Mouse (Mus musculus) intestine, postnatal 0 days (tissue): ENCODE data around the gene Ctsz. TPM values are rescaled to one million over a fixed set of nuclear protein-coding genes. Genes with fewer than 3 reads are reported as not detected.

Experiments
- ATAC-seq: fragments of 200-750 bp; cut with Nextera tagmentation; 2 replicates; pipeline ENCODE4 v1.8.0; 2017; ENCODE audit warnings: mild to moderate bottlenecking, moderate TSS enrichment, moderate library complexity
- H3K27ac ChIP-seq: fragments of 300-500 bp; sonication (generic); 2 replicates; pipeline ENCODE4 v1.5.1; 2014; ENCODE audit warnings: mild to moderate bottlenecking, low read depth, low read length, moderate library complexity
- H3K27me3 ChIP-seq: fragments of 300-500 bp; sonication (generic); replicated peaks from 2 replicates; pipeline ENCODE4 v1.6.1; 2014; ENCODE audit warnings: low read length, mixed read lengths; ENCODE audit not compliant: control insufficient read depth, insufficient read depth
- H3K36me3 ChIP-seq: fragments of 300-500 bp; sonication (generic); 2 replicates; pipeline ENCODE4 v1.6.1; 2014; ENCODE audit warnings: mild to moderate bottlenecking, moderate library complexity; ENCODE audit not compliant: control insufficient read depth, insufficient read depth
- H3K4me1 ChIP-seq: fragments of 300-500 bp; sonication (generic); replicated peaks from 2 replicates; pipeline ENCODE4 v1.6.1; 2014; ENCODE audit warnings: antibody characterized with exemption, low read length, mixed read lengths; ENCODE audit not compliant: control insufficient read depth, insufficient read depth
- H3K4me2 ChIP-seq: fragments of 300-500 bp; sonication (generic); replicated peaks from 2 replicates; pipeline ENCODE4 v1.6.1; 2014; ENCODE audit warnings: low read depth, mild to moderate bottlenecking, moderate library complexity
- H3K4me3 ChIP-seq: fragments of 300-500 bp; sonication (generic); 2 replicates; pipeline ENCODE4 v1.5.1; 2014; ENCODE audit warnings: low read depth, low read length
- H3K9ac ChIP-seq: fragments of 300-500 bp; sonication (generic); 2 replicates; pipeline ENCODE4 v1.6.1; 2014; ENCODE audit warnings: mild to moderate bottlenecking, low read depth, low read length
- H3K9me3 ChIP-seq: fragments of 300-500 bp; sonication (generic); 2 replicates; pipeline ENCODE4 v1.6.1; 2016; ENCODE audit warnings: mixed run types; ENCODE audit not compliant: control insufficient read depth
- CTCF ChIP-seq: sonication (generic); IDR thresholded peaks from 2 replicates; pipeline ENCODE4 v1.5.1; 2016; ENCODE audit warnings: low read depth, mild to moderate bottlenecking, control low read depth, antibody characterized with exemption, moderate library complexity
- WGBS: fragments of 180-500 bp; shearing (Covaris S2); extraction: QIAGEN DNeasy Blood & Tissue Kit; methylation state at CpG from one replicate; pipeline ENCODE4 v1.1.7; 2014; 5-methylcytosine and 5-hydroxymethylcytosine counted together
- polyA plus RNA-seq: library from polyadenylated mRNA; unstranded; fragments of >200 nt; fragmentation: Nextera tagmentation; extraction: Ambion mirVana; gene quantifications from 2 replicates; pipeline ENCODE4 v1.2.1, GENCODE M21; 2015

Gene Ctsz
- polyA plus RNA-seq, 1 experiment from 2014 or later: 829 TPM

DNA sequence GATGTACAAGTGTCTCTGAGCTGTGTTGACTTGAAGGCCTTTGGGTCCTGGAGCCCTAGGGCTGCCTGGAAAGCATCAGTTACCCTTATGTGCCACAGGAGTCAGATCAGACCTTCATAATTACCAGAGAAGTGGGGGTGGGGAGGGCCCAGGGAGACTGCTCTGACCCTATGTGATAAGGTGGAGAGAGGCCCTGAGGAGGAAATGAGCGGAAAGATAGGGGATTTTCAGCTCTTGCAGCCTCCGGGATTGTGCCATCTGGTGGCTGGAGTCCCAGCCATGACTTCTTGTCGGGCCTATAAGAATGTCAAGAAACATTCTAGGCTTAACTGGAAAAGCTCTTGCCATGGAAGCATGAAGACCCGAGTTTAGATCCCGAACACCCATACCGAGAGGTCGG is 14.8 kb upstream of the Ctsz start:
- H3K4me2 ChIP-seq: no peak overlapping the region
- 57% methylated on average over 7 of the region's 7 CpGs for WGBS
- H3K9me3 ChIP-seq: no peaks in the 10 kb centered on the region
- H3K9ac ChIP-seq: no peak overlapping the region
- no peak; the same call in 1 of the 2 replicates for ATAC-seq
- no peak overlapping the region for H3K27ac ChIP-seq
- H3K4me1 ChIP-seq: no peaks in the 10 kb centered on the region
- no peaks in the 10 kb centered on the region for H3K36me3 ChIP-seq
- TF ChIP-seq CTCF: peak; percentile 68
- no peaks in the 10 kb centered on the region for H3K27me3 ChIP-seq
- no peak overlapping the region for H3K4me3 ChIP-seq

DNA sequence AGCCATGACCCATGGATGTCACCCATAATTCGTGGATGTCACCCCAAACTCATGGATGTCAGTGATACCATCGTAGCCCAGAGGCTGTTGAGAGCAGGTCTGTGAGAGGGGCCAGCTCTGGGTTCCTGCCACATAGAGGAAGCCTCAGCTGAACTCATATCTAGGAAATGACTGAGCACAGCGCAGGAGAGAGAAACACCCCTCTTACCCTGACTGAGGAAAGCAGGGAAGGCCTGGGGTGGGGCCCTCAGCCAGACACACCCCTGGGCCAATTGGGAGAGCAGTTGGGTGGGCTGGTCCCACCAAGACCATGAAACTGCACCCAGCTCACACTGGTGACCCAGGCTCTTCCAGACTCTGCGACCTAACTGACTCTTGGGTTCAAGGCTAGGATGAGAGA is 11.5 kb upstream of the Ctsz start, which contains the start of gene Tubb1:
Gene Tubb1 (plus strand): TSS at position 343 of the 400 bp plus-strand sequence.
- WGBS: 73% methylated on average over 4 of the region's 4 CpGs
- no peaks in the 10 kb centered on the region for H3K27me3 ChIP-seq
- no peaks in the 10 kb centered on the region for H3K36me3 ChIP-seq
- TF ChIP-seq CTCF: no peak
- no peaks in the 10 kb centered on the region for H3K9me3 ChIP-seq
- H3K4me3 ChIP-seq: no peak within 1 kb of the TSS
- H3K27ac ChIP-seq: no peak within 1 kb of the TSS
- H3K4me1 ChIP-seq: no peaks in the 10 kb centered on the region
- ATAC-seq: no peak
- no peak within 1 kb of the TSS for H3K4me2 ChIP-seq
- no peak within 1 kb of the TSS for H3K9ac ChIP-seq

DNA sequence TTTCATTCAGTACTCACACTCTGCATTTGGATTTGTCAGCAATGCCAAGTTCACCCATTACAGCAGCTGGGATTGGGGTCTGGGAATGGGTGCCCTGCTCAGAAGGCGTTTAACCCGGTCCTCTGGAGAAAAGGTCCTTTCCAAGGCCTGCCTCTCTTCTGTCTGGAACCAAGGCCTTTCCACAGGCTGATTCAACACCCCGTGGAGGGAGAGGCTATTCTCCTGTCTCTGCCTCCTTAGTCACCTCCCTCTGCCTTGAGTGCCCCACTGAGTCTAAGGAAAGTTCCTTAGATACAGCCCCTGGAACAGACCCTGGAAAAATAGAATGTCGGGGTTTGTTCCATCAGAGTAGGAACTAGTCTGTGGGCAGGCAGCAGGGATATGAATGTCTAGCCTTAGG is 9.6 kb upstream of the Ctsz start:
- 83% methylated on average over 4 of the region's 4 CpGs for WGBS
- Histone ChIP-seq H3K9me3 (no peaks in the 10 kb centered on the region), H3K27ac (no peak overlapping the region), H3K4me2 (no peak overlapping the region), H3K4me1 (no peaks in the 10 kb centered on the region), H3K27me3 (no peaks in the 10 kb centered on the region), H3K4me3 (no peak overlapping the region), H3K9ac (no peak overlapping the region), H3K36me3 (no peaks in the 10 kb centered on the region)
- no peak for TF ChIP-seq CTCF
- no peak for ATAC-seq

DNA sequence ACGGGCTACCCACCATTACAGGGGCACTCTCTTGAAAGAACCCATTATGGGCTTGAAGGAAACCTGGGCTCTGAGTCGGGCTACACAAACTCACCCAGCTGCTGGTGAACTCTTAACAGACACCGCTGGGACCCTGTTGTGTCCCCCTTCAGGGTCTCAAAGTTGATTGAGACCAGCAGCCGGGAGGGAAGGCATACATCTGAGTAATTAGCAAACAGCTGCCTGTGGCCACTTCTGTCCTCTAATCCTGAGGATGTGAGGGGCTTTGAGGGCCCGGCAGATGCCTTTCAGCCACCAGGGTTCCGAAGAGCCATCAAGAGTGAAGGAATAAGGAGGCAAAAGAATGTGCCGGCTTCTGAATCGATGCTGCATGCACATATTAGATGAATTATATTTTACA is 8.1 kb upstream of the Ctsz start:
- Histone ChIP-seq H3K4me1 (no peaks in the 10 kb centered on the region), H3K4me2 (no peak overlapping the region), H3K9ac (no peak overlapping the region), H3K9me3 (no peaks in the 10 kb centered on the region), H3K27ac (no peak overlapping the region), H3K27me3 (no peaks in the 10 kb centered on the region), H3K36me3 (no peaks in the 10 kb centered on the region), H3K4me3 (no peak overlapping the region)
- no peak for ATAC-seq
- TF ChIP-seq CTCF: no peak
- 70% methylated on average over 8 of the region's 8 CpGs for WGBS

DNA sequence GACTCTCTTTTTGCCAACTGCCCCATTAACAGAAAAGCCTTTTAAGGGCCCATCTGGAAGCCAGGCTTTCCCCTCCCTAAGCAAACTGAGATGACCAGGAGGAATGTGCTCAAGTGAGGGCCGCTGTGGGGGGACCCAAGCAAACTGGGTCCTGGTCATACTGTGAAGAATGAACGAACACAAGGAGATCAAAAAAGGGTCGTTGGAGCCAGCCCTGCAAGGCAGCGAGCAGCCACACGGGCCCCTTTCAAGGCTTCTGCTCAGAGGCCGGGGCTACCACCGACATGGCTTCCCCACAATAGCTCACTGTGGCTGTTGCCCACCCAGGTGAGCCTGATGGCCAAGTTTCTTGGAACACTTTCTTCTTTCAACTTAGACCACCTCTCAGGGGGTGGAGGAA is 7.7 kb upstream of the Ctsz start:
- Histone ChIP-seq H3K27me3 (no peaks in the 10 kb centered on the region), H3K4me3 (no peak overlapping the region), H3K4me1 (no peaks in the 10 kb centered on the region), H3K4me2 (no peak overlapping the region), H3K9ac (no peak overlapping the region), H3K27ac (no peak overlapping the region), H3K9me3 (no peaks in the 10 kb centered on the region), H3K36me3 (no peaks in the 10 kb centered on the region)
- WGBS: 43% methylated on average over 7 of the region's 7 CpGs
- ATAC-seq: no peak
- TF ChIP-seq CTCF: no peak

DNA sequence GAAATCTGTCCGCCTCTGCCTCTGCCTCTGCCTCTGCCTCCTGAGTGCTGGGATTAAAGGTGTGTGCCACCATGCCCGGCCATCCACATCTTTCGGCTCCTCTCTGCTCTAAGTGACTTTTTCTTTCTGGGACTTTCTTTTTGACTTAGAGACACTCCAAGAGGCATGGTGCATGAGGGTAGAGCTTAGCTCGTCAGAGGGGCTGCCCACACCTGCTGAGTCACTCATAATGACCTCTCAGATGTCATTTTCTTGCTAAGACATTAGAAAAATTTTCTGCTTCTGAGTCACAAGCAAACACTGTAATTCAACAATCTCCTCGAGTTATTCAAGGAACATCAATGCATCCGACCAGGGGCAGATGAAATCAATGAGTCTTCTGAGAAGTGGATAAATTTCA is 6.2 kb upstream of the Ctsz start:
- no peak overlapping the region for H3K9ac ChIP-seq
- TF ChIP-seq CTCF: no peak

DNA sequence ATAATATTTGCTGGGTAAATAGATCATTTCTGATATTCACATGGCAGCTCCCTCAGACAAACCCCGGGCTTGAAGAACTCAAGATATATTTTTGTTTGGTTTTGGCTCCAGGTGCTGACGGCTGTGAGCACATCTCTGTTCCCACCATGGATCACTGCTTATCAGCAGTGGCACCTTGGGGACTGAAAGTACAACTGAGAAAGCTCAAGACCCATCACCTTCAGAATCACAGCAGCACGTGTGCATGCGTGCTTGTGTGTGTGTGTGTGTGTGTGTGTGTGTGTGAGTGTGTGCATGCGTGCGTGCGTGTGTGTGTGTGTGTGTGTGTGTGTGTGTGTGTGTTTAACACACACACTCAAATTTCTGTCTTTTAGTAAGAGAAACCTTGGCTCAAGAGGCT is 5.5 kb upstream of the Ctsz start:
- no peaks in the 10 kb centered on the region for H3K4me1 ChIP-seq
- H3K9ac ChIP-seq: no peak overlapping the region
- TF ChIP-seq CTCF: no peak

More for the DNA sequence above, 6.2 kb upstream of the Ctsz start:
- Histone ChIP-seq H3K27me3 (no peaks in the 10 kb centered on the region), H3K9me3 (no peaks in the 10 kb centered on the region), H3K4me1 (no peaks in the 10 kb centered on the region), H3K36me3 (no peaks in the 10 kb centered on the region), H3K4me3 (no peak overlapping the region), H3K4me2 (no peak overlapping the region), H3K27ac (no peak overlapping the region)
- WGBS: 71% methylated on average over 6 of the region's 6 CpGs
- no peak for ATAC-seq

More for the DNA sequence above, 5.5 kb upstream of the Ctsz start:
- Histone ChIP-seq H3K4me2 (no peak overlapping the region), H3K27me3 (no peaks in the 10 kb centered on the region), H3K36me3 (no peaks in the 10 kb centered on the region), H3K27ac (no peak overlapping the region), H3K9me3 (no peaks in the 10 kb centered on the region), H3K4me3 (no peak overlapping the region)
- no peak for ATAC-seq
- WGBS: 70% methylated on average over 7 of the region's 7 CpGs
